Mouse (Mus musculus) cortical plate, adult 2 months (tissue): ENCODE measurements around the gene Sgpp2.

ENCODE experiments used
- CTCF ChIP-seq: fragments of 200-500 bp; IDR thresholded peaks from 2 replicates; pipeline ENCODE4 v1.5.1; 2011; ENCODE audit warnings: mild to moderate bottlenecking, control low read depth, low read length; ENCODE audit not compliant: insufficient read depth; ENCODE audit errors: extremely low read depth
- POLR2A ChIP-seq: fragments of 200-500 bp; IDR thresholded peaks from 2 replicates; pipeline ENCODE4 v1.6.1; 2011; ENCODE audit warnings: mild to moderate bottlenecking, low read length, control low read depth; ENCODE audit not compliant: insufficient read depth; ENCODE audit errors: extremely low read depth

DNA sequence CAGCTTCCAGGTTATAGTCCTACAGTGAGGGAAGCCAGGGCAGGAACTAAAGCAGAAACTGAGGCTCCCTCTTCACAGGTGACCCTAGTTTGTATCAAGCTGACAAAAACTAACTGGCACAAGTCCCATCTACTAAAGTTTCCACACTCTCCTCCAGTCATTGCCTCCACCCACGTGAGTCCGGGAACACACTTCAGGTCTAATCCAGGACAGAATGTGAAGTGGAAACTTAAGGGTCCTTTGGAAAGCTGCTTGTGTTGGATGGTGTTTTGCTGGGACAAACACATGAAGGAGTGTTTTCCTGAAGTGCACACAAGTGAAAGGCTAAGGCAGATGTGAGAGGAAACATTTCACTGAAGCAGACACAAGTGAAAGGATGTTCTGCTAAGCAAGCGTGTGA lies 17.7 kb upstream of the Sgpp2 start:
- TF ChIP-seq CTCF (no peak), POLR2A (no peak)
